Mouse (Mus musculus): ENCODE results near the gene Rdh16f1.

DNA sequence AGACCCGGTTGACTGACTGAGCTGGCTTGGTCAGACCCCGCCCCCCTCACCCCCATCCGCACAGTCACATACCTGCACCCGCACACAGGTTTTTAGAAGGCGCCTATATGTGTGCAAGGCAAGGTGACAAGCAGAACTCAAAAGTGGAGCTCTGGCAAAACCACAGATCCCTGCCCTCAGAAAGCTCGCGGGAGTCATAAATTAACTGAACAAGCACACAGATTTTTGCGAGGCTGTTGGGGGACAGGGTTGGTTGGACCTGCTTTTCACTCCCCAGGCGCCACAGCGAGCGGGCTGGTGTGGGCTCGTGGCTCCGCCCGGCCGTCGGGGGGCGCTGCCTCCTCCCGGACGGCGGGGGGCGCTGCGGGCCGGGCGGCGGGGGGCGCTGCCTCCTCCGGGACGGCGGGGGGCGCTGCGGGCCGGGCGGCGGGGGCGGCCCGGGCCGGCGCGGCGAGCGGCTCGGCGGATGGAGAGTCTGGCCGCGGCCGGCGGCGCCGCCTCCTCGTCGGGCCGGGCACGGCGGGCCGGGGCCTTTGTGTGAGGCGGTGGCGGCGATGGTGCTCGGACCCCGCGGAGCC lies 20.4 kb upstream of the Rdh16f1 start, which contains the start of gene Zbtb39:
- TF ChIP-seq CTCF (IDR thresholded peaks at IDR 0.05; ENCODE audit: low read depth), result peak; percentile 63
- TF ChIP-seq EP300 (optimal IDR thresholded peaks at IDR 0.05), result no peak
